Mouse (Mus musculus): ENCODE results near the gene Ccdc3.

DNA sequence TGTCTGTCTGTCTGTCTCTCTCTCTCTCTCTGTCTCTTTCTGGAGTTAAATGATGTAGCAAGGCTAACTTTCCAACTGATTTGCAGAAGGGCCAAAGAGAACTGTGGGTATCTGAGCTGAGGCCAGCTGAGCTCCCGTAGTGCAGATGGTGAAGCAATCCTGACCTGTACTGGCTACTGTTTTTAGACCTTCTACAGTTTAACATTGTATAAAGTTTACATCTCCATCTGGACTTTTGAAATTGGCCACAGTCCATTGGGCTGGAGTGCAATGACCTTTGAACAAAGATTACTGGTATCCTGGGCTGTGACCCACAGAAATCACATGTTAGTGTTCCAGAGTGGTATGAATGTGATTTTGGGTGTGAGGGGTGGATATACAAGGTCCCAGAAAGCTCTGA, 81.6 kb downstream of the Ccdc3 start:
- TF ChIP-seq CTCF (IDR thresholded peaks at IDR 0.05; ENCODE audit: control insufficient read depth, insufficient read depth, low read length) (no peak), POLR2A (IDR thresholded peaks at IDR 0.05; ENCODE audit: borderline replicate concordance, control insufficient read depth, low read depth, low read length) (no peak)

All from bone marrow, adult 2 months (tissue).